Mouse (Mus musculus) frontal cortex, postnatal 36 days (tissue): Measurements from ENCODE around the gene Usp38.
A peak's percentile ranks its signal among the peaks of the same experiment; 100 is the strongest.
"Not testable (repeated sequence)": the region's sequence is repeated elsewhere in the genome, so short reads cannot be mapped to it uniquely, and the experiment has no call there.

Source experiments
- DNase-seq, 2 experiments: peaks; one replicate each; pipeline ENCODE4 v3.0.0; 2022; ENCODE audit warnings: low spot score in 2 of 2

Usp38 gene

GRCm38 (mm10) chr8:81014789-81015699, at the start of gene Usp38:
Gene Usp38 (minus strand): TSS chr8:81014928.
- peak; percentile 99 for DNase-seq

- DNase-seq: no peak
These were observed 47.8 kb upstream of the Usp38 start for GRCm38 (mm10) chr8:81062566-81062965.

GRCm38 (mm10) chr8:81061950-81062349, 47.2 kb upstream of the Usp38 start:
- DNase-seq: peak; percentile 7 to 72

GRCm38 (mm10) chr8:81044201-81044600, 29.5 kb upstream of the Usp38 start:
- DNase-seq: no peak

- DNase-seq: no peak
These were observed 13.3 kb upstream of the Usp38 start for GRCm38 (mm10) chr8:81027991-81028390.

- not testable (repeated sequence) for DNase-seq
These were observed 2.8 kb upstream of the Usp38 start for GRCm38 (mm10) chr8:81017548-81017947.

GRCm38 (mm10) chr8:81013811-81014530, 757 bp downstream of the Usp38 start:
- DNase-seq: no peak

- no peak for DNase-seq
These were observed 2.0 kb downstream of the Usp38 start for GRCm38 (mm10) chr8:81012699-81013098.

- no peak for DNase-seq
These were observed 2.6 kb downstream of the Usp38 start for GRCm38 (mm10) chr8:81012031-81012560.

GRCm38 (mm10) chr8:81010386-81010785, 4.3 kb downstream of the Usp38 start:
- no peak for DNase-seq

- no peak for DNase-seq
These were observed 9.6 kb downstream of the Usp38 start for GRCm38 (mm10) chr8:81005114-81005513.

GRCm38 (mm10) chr8:80996632-80997031, 18.1 kb downstream of the Usp38 start:
- DNase-seq: no peak

GRCm38 (mm10) chr8:80991937-80992336, 22.8 kb downstream of the Usp38 start:
- no peak for DNase-seq

- DNase-seq: no peak
These were observed 31.9 kb downstream of the Usp38 start for GRCm38 (mm10) chr8:80982829-80983228.

GRCm38 (mm10) chr8:80981696-80982095, 33.0 kb downstream of the Usp38 start:
- DNase-seq: no peak

- no peak for DNase-seq
These were observed 34.7 kb downstream of the Usp38 start for GRCm38 (mm10) chr8:80980063-80980462.

GRCm38 (mm10) chr8:80977231-80977630, 37.5 kb downstream of the Usp38 start:
- DNase-seq: no peak

- DNase-seq: no peak
These were observed 43.6 kb downstream of the Usp38 start for GRCm38 (mm10) chr8:80971150-80971549.

GRCm38 (mm10) chr8:80970000-80970685, 44.6 kb downstream of the Usp38 start:
- DNase-seq: no peak

- DNase-seq: no peak
These were observed 45.3 kb downstream of the Usp38 start for GRCm38 (mm10) chr8:80969423-80969822.

- DNase-seq: no peak
These were observed 51.6 kb downstream of the Usp38 start for GRCm38 (mm10) chr8:80963095-80963494.

- DNase-seq: no peak
These were observed 52.1 kb downstream of the Usp38 start for GRCm38 (mm10) chr8:80962592-80962983.
